Mouse (Mus musculus) G1E (cell line): ENCODE measurements around the gene Cdkn2c. TPM values are rescaled to one million over a fixed set of nuclear protein-coding genes. Genes with fewer than 3 reads are reported as not detected.
A peak's percentile ranks its signal among the peaks of the same experiment; 100 is the strongest.
"Not testable (repeated sequence)": the region's sequence is repeated elsewhere in the genome, so short reads cannot be mapped to it uniquely, and the experiment has no call there.

ENCODE experiments used
- ATAC-seq: 2 replicates; pipeline ENCODE4 v1.8.0; 2016; ENCODE audit warnings: mild to moderate bottlenecking; ENCODE audit not compliant: insufficient number of reproducible peaks, poor library complexity, low FRiP score, severe bottlenecking; ENCODE audit errors: extremely low read depth
- DNase-seq: peaks from one replicate; pipeline ENCODE4 v3.0.0; 2012; ENCODE audit warnings: low spot score
- H3K27me3 ChIP-seq: 2 replicates; pipeline ENCODE4 v1.6.1; 2012; ENCODE audit warnings: mild to moderate bottlenecking, low read length, inconsistent platforms; ENCODE audit not compliant: insufficient read depth
- H3K36me3 ChIP-seq: replicated peaks from 2 replicates; pipeline ENCODE3; 2012; ENCODE audit warnings: mild to moderate bottlenecking, inconsistent platforms
- H3K4me1 ChIP-seq: 2 replicates; pipeline ENCODE4 v1.6.1; 2012; ENCODE audit warnings: low read depth, low read length, inconsistent platforms, mixed read lengths; ENCODE audit not compliant: insufficient read depth
- H3K4me3 ChIP-seq: 2 replicates; pipeline ENCODE4 v1.5.1; 2012; ENCODE audit warnings: low read depth, mild to moderate bottlenecking, inconsistent platforms, low read length, moderate library complexity, mixed read lengths
- H3K9me3 ChIP-seq: replicated peaks from 2 replicates; pipeline ENCODE4 v1.6.1; 2012; ENCODE audit warnings: inconsistent platforms
- CTCF ChIP-seq: IDR thresholded peaks from 2 replicates; pipeline ENCODE4 v1.5.1; 2012; ENCODE audit warnings: low read depth, low read length, inconsistent platforms, mixed read lengths
- GATA1 ChIP-seq: IDR thresholded peaks from 2 replicates; pipeline ENCODE4 v1.6.1; 2012; ENCODE audit warnings: borderline replicate concordance, low read length, inconsistent platforms, mixed read lengths
- GATA2 ChIP-seq: IDR thresholded peaks from 2 replicates; pipeline ENCODE4 v1.6.1; 2012; ENCODE audit warnings: low read depth, low read length, inconsistent platforms, borderline replicate concordance
- POLR2AphosphoS5 ChIP-seq: IDR thresholded peaks from 2 replicates; pipeline ENCODE4 v1.6.1; 2012; ENCODE audit warnings: low read depth, low read length, inconsistent platforms; ENCODE audit not compliant: insufficient replicate concordance
- TAL1 ChIP-seq: conservative IDR thresholded peaks from 2 replicates; pipeline ENCODE4 v1.6.1; 2012; ENCODE audit warnings: low read depth, low read length, inconsistent platforms, mixed read lengths
- polyA plus RNA-seq: library from polyadenylated mRNA; stranded (reverse); fragments of >175 nt; gene quantifications from 2 replicates; pipeline ENCODE4 v1.2.3, GENCODE M21; 2012
- total RNA-seq, 2 experiments: library from RNA; stranded (forward) in 1 of 2; stranded (reverse) in 1 of 2; fragments of 200-1000 nt in 1 of 2; fragments of >200 nt in 1 of 2; fragmentation: Nextera tagmentation in 1 of 2; gene quantifications; 2 replicates each; pipeline ENCODE4 v1.2.3; 2014 to 2017

The Cdkn2c gene
- total RNA-seq (2014; fragmentation: Nextera tagmentation), result 31.2 and 38.8 TPM in 2 replicates
- total RNA-seq (2017), result 86.7 and 90.7 TPM in 2 replicates
- 53.6 and 59.0 TPM in 2 replicates for polyA plus RNA-seq

DNA sequence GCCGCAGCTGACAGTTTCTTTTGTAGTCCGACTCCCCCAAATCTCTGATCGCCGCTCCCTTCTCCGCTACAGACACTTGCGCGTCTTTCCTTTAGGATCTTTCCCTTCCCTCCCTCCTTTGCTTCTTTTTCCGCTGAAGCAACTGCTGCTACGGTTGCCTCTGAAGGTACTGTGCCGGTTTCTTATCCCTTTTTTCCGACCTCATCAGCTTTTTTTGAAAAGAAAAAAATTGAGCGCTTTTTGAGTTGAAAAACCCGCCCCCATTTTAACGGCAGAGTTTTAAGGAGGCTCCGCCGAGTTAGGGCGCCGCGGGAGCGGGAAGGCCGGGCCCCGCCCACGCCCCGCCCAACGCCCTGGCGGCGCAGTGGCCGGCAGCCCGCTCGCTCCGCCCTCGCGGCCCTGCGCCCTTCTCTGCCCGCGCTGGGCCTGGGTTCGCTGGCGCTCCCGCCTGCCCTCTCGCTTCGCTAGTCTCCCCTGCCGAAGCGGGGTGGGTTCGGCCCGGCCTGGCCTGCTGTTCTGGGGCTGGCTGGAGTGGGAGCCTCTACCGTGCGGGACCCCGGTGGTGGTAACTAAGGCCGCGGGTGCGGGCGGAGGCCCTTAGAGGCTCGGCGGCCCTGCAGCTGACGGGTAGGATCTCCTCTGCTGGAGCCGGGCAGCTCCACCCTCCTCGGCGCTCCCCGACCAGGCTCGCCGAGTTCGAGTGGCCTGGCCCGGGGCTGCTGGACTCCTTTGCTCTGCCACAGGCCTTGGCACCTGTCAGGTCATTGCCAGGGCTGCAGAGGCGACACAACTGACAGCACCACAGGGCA is at the start of gene Cdkn2c:
TSS of gene Cdkn2c (minus strand) at position 729 of the 809 bp plus-strand sequence.
- Histone ChIP-seq H3K27me3 (no peaks in the 10 kb centered on the region), H3K36me3 (no peaks in the 10 kb centered on the region), H3K4me1 (peaks cover 8% of the 10 kb centered on the region; the same call in 1 of the 2 replicates), H3K4me3 (peak within 1 kb of the TSS; percentile 89), H3K9me3 (no peaks in the 10 kb centered on the region)
- TF ChIP-seq CTCF (no peak), GATA1 (no peak), GATA2 (no peak), POLR2AphosphoS5 (no peak), TAL1 (no peak)
- ATAC-seq, result peak; percentile 58
- DNase-seq, result peak; percentile 82

DNA sequence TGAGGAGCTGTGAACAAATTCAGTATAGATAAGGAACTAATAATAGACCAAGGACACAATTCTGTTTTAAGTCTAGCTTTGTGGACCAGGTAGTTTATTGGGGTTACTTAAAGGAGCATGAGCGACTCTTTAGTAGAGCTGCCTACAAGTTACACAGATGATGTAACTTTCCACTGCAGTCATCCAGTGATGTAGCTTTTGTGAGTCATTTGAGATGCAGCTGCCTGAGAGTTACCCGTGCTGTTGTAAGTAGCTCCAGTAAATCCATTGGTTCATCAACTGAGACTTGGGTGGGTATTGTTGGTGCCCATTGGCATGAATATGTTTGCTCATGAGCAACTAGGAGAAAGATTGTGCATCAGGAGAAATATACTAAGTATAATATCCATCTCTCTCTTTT is 38.4 kb upstream of the Cdkn2c start:
- no peak for DNase-seq
- TF ChIP-seq POLR2AphosphoS5 (no peak), CTCF (no peak), TAL1 (no peak), GATA1 (no peak), GATA2 (no peak)
- Histone ChIP-seq H3K36me3 (peaks cover 11% of the 10 kb centered on the region), H3K4me1 (peaks cover 21% of the 10 kb centered on the region), H3K4me3 (no peak overlapping the region), H3K9me3 (no peaks in the 10 kb centered on the region), H3K27me3 (no peaks in the 10 kb centered on the region)
- no peak for ATAC-seq

DNA sequence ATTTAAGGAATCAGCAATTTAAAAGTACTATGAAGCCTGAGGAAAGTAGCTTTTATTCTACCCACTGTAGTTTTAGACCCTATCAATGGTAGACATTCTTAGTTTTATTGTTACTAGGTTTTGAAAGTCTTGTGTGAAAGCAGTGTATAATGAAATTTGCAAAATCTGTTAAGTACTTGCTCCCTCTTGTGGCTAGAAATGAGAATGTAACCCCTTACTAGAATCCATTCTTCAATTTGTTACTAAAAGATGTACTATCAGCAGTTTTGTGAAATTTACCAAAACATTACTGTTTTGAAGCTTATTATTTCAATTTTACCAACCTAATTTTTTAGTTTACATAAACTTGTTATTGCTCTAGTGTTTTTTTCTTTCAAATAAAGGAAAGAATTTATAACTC is 36.6 kb upstream of the Cdkn2c start:
- ATAC-seq, result no peak

DNA sequence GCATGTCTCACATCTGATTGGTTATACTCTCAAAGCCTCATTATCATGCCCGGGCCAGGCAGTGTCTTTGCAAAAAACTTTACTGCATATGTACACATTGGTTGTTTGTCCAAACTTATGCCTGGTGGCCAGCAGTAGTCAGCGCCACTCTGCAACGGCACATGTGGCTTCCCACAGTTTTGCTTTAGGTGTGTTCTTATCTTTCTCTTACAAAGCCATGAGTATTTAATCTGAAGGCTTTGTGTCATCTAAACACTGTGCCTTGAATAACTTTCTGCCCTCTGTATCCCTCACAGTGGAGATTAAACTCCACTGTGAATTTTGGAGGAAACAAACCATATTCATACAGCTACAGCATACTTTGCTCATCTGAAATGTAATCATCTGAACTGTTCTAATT is 33.7 kb upstream of the Cdkn2c start:
- H3K4me1 ChIP-seq, H3K36me3 ChIP-seq, H3K9me3 ChIP-seq, ATAC-seq, H3K27me3 ChIP-seq, DNase-seq, H3K4me3 ChIP-seq: not testable (repeated sequence)

More for the DNA sequence above, 36.6 kb upstream of the Cdkn2c start:
- Histone ChIP-seq H3K4me3 (no peak overlapping the region), H3K36me3 (peaks cover 9% of the 10 kb centered on the region), H3K9me3 (no peaks in the 10 kb centered on the region), H3K4me1 (peaks cover 15% of the 10 kb centered on the region), H3K27me3 (no peaks in the 10 kb centered on the region)
- TF ChIP-seq POLR2AphosphoS5 (no peak), CTCF (0 out of 2 replicates have a peak, but pooled peaks have one; percentile 22), GATA2 (no peak), GATA1 (no peak)
- DNase-seq, result no peak

DNA sequence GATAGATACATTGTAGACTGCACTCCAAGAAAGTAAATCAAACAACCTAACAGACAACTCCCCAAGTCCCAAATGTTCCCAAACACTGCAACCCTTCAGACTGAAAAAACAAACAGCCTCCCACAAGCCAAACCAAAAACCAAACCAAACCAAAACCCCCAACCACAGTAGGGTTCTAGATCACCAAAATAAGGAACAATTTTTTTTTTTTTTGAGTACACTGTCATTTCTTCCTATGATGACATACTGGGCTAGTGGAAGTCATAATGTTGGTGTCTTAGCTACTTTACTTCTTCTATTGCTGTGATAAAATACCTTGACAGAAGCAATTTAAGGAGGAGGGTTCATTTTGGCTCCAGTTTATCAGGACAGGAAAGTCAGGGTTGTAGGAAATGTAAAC is 25.7 kb upstream of the Cdkn2c start:
- no peak overlapping the region for H3K4me3 ChIP-seq
- no peak for TF ChIP-seq GATA2
- no peak for TF ChIP-seq TAL1
- TF ChIP-seq CTCF, result no peak
- no peak for TF ChIP-seq POLR2AphosphoS5
- no peak for TF ChIP-seq GATA1
- DNase-seq (no peak), ATAC-seq (no peak)
- H3K36me3 ChIP-seq, result peaks cover 24% of the 10 kb centered on the region
- no peaks in the 10 kb centered on the region for H3K4me1 ChIP-seq
- peaks cover 15% of the 10 kb centered on the region for H3K9me3 ChIP-seq
- no peaks in the 10 kb centered on the region for H3K27me3 ChIP-seq

DNA sequence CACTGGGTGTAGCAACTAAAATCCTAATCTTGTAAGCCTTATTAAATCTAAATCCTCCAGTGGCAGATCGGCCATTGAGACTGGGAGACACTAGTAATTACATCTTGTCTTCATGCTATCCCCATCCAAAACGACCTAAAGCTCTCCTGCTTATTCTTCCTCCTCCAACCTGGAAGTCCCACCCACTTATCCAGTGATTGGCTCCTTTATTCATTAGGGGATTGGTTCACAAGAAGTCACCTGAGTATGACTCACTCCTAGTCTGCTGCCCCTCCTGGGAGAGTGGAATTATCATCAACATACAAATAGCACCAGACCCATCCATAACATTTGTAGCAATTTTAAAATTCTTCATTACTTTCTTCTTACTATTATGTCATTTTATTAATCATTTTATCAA is 16.6 kb upstream of the Cdkn2c start:
- TF ChIP-seq GATA2 (no peak), POLR2AphosphoS5 (no peak), GATA1 (no peak), TAL1 (no peak), CTCF (no peak)
- no peak overlapping the region for H3K4me3 ChIP-seq
- no peak for ATAC-seq
- no peaks in the 10 kb centered on the region for H3K27me3 ChIP-seq
- H3K9me3 ChIP-seq, result no peaks in the 10 kb centered on the region
- peaks cover 20% of the 10 kb centered on the region for H3K4me1 ChIP-seq
- DNase-seq, result no peak
- peaks cover 40% of the 10 kb centered on the region for H3K36me3 ChIP-seq

DNA sequence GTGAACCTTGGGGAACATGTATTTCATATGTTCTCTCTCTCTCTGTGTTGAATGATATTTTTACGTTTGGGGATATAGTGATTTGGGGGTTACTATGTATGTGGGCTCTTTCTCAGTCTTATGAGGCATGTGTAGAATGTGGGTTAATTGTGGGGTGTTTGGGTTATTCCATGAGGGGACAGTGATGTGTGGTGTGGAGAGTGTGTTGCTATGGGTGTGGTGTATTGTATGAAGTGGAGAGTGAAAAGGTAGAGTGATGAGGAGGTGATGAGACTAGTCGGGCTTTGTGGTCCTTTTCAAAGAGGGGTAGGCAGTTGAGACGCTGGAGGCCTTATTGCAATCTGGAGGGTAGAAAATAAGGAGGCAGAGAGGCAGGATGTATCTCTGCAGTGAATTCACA is 10.2 kb upstream of the Cdkn2c start:
- H3K27me3 ChIP-seq, result no peaks in the 10 kb centered on the region
- H3K9me3 ChIP-seq, result no peaks in the 10 kb centered on the region
- DNase-seq, result no peak
- TF ChIP-seq CTCF (no peak), GATA2 (no peak)
- H3K36me3 ChIP-seq, result peaks cover 5% of the 10 kb centered on the region
- no peak for ATAC-seq
- H3K4me3 ChIP-seq, result peak overlapping the region; percentile 88
- H3K4me1 ChIP-seq, result peaks cover 28% of the 10 kb centered on the region
